Mouse (Mus musculus) kidney, embryonic 15.5 days (tissue): ENCODE results near the gene Taf15. TPM values are rescaled to one million over a fixed set of nuclear protein-coding genes. Genes with fewer than 3 reads are reported as not detected.
"Not testable (repeated sequence)": the region's sequence is repeated elsewhere in the genome, so short reads cannot be mapped to it uniquely, and the experiment has no call there.

Experiments
- ATAC-seq: fragments of 200-750 bp; cut with Nextera tagmentation; replicated peaks from 2 replicates; pipeline ENCODE4 v1.8.0; 2017; ENCODE audit warnings: moderate TSS enrichment; ENCODE audit not compliant: low FRiP score
- H3K27ac ChIP-seq: fragments of 300-500 bp; sonication (generic); 2 replicates; pipeline ENCODE4 v1.5.1; 2015; ENCODE audit warnings: mild to moderate bottlenecking, inconsistent platforms
- H3K27me3 ChIP-seq: fragments of 300-500 bp; sonication (generic); 2 replicates; pipeline ENCODE4 v1.6.1; 2015; ENCODE audit warnings: inconsistent platforms
- H3K36me3 ChIP-seq: fragments of 300-500 bp; sonication (generic); 2 replicates; pipeline ENCODE4 v1.6.1; 2015; ENCODE audit warnings: inconsistent platforms
- H3K4me1 ChIP-seq: fragments of 300-500 bp; sonication (generic); 2 replicates; pipeline ENCODE4 v1.6.1; 2015; ENCODE audit warnings: inconsistent platforms
- H3K4me2 ChIP-seq: fragments of 300-500 bp; sonication (generic); 2 replicates; pipeline ENCODE4 v1.6.1; 2015; ENCODE audit warnings: moderate library complexity, mild to moderate bottlenecking, inconsistent platforms
- H3K4me3 ChIP-seq: fragments of 300-500 bp; sonication (generic); replicated peaks from 2 replicates; pipeline ENCODE4 v1.5.1; 2015; ENCODE audit warnings: mild to moderate bottlenecking, inconsistent platforms
- H3K9ac ChIP-seq: fragments of 300-500 bp; sonication (generic); 2 replicates; pipeline ENCODE4 v1.6.1; 2015; ENCODE audit warnings: mild to moderate bottlenecking, inconsistent platforms
- H3K9me3 ChIP-seq: fragments of 300-500 bp; sonication (generic); replicated peaks from 2 replicates; pipeline ENCODE4 v1.6.1; 2016; ENCODE audit warnings: inconsistent platforms
- WGBS: fragments of 180-500 bp; shearing (Covaris S2); methylation state at CpG from one replicate; pipeline ENCODE4 v1.1.7; 2015; ENCODE audit warnings: mixed read lengths; 5-methylcytosine and 5-hydroxymethylcytosine counted together
- polyA plus RNA-seq: library from polyadenylated mRNA; unstranded; fragments of >200 nt; fragmentation: Nextera tagmentation; extraction: Ambion mirVana; gene quantifications from 2 replicates; pipeline ENCODE4 v1.2.1, GENCODE M21; 2015

Gene Taf15
- polyA plus RNA-seq, 1 experiment from 2014 or later = 13.6 TPM

DNA sequence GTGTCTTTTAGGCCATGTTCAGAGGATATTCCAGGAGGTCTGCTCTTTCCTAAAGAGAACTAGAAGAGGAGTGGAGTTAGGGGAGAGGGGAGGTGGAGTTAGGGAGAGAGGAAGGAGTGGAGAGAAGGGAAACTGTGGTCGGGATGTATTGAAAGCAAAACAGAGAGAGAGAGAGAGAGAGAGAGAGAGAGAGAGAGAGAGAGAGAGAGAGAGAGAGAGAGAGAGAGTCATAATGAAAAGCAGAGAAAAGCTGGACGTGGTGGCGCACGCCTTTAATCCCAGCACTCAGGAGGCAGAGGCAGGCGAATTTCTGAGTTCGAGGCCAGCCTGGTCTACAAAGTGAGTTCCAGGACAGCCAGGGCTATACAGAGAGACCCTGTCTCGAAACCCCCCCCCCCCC, 78.2 kb downstream of the Taf15 start:
- 81% methylated on average over 7 of the region's 7 CpGs for WGBS
- H3K36me3 ChIP-seq, H3K9me3 ChIP-seq: not testable (repeated sequence)

GRCm38 (mm10) chr11:83551668-83552067, 78.8 kb downstream of the Taf15 start:
- WGBS = 82% methylated on average over 5 of the region's 5 CpGs
- H3K9me3 ChIP-seq = no peaks in the 10 kb centered on the region
- no peaks in the 10 kb centered on the region for H3K27me3 ChIP-seq
- H3K27ac ChIP-seq = no peak overlapping the region
- peaks cover 2% of the 10 kb centered on the region for H3K4me1 ChIP-seq
- H3K9ac ChIP-seq = no peak overlapping the region
- H3K36me3 ChIP-seq = no peaks in the 10 kb centered on the region
- H3K4me3 ChIP-seq = no peak overlapping the region
- H3K4me2 ChIP-seq = no peak overlapping the region
- no peak for ATAC-seq

More for the DNA sequence above, 78.2 kb downstream of the Taf15 start:
- H3K27me3 ChIP-seq, H3K4me2 ChIP-seq, H3K9ac ChIP-seq, ATAC-seq, H3K4me1 ChIP-seq, H3K4me3 ChIP-seq, H3K27ac ChIP-seq: not testable (repeated sequence)

Other genes starting within 250 kb of the Taf15 start
- 0.30 and 0.66 TPM in 2 replicates for gene Slfn14, start 186.4 kb upstream of the Taf15 start, polyA plus RNA-seq
- 62.5 and 65.2 TPM in 2 replicates for gene Ap2b1, start 174.1 kb upstream of the Taf15 start, polyA plus RNA-seq
- 11.7 and 13.2 TPM in 2 replicates for gene Pex12, start 170.5 kb upstream of the Taf15 start, polyA plus RNA-seq
- 1.0 and 1.6 TPM in 2 replicates for gene Rasl10b, start 63.9 kb upstream of the Taf15 start, polyA plus RNA-seq
- not detected in 2 replicates for gene Gas2l2, start 43.6 kb upstream of the Taf15 start, polyA plus RNA-seq
- 0.35 TPM in 1 of 2 replicates, not detected in the other for gene 1700020L24Rik, start 35.4 kb upstream of the Taf15 start, polyA plus RNA-seq
- 1.3 and 1.4 TPM in 2 replicates for gene Mmp28, start 10.0 kb upstream of the Taf15 start, polyA plus RNA-seq
- gene Heatr9, start 49.1 kb downstream of the Taf15 start, polyA plus RNA-seq = not detected in 2 replicates
- gene Ccl5, start 57.4 kb downstream of the Taf15 start, polyA plus RNA-seq = not detected in 2 replicates
- gene Ccl9, start 105.5 kb downstream of the Taf15 start, polyA plus RNA-seq = 4.7 and 6.1 TPM in 2 replicates
- gene Ccl6, start 120.0 kb downstream of the Taf15 start, polyA plus RNA-seq = 3.9 and 8.3 TPM in 2 replicates
- gene Rpl9-ps1, start 172.5 kb downstream of the Taf15 start, polyA plus RNA-seq = not detected in 2 replicates
- 0.37 and 0.91 TPM in 2 replicates for gene Ccl3, start 176.3 kb downstream of the Taf15 start, polyA plus RNA-seq
- gene Ccl4, start 189.5 kb downstream of the Taf15 start, polyA plus RNA-seq = 0.34 and 0.71 TPM in 2 replicates
- gene Wfdc17, start 230.9 kb downstream of the Taf15 start, polyA plus RNA-seq = 2.2 and 3.3 TPM in 2 replicates
- 0.44 and 0.94 TPM in 2 replicates for gene Wfdc18, start 235.9 kb downstream of the Taf15 start, polyA plus RNA-seq